Mouse (Mus musculus) spleen, adult 2 months (tissue): ENCODE measurements around the gene Gpr108. TPM values are rescaled to one million over a fixed set of nuclear protein-coding genes. Genes with fewer than 3 reads are reported as not detected.

Source experiments
- DNase-seq, 2 experiments: peaks; one replicate each; pipeline versions ENCODE4 v3.0.0 to v3.0.0-alpha.2; 2012 to 2021; ENCODE audit warnings: low spot score in 2 of 2, low read depth in 1 of 2
- H3K27ac ChIP-seq: fragments of 200-500 bp; 2 replicates; pipeline ENCODE4 v1.5.1; 2012; ENCODE audit warnings: low read length, inconsistent platforms; ENCODE audit not compliant: insufficient read depth
- H3K27me3 ChIP-seq: fragments of 200-500 bp; 2 replicates; pipeline ENCODE4 v1.6.1; 2012; ENCODE audit warnings: mild to moderate bottlenecking, moderate library complexity, low read length, inconsistent platforms; ENCODE audit not compliant: control insufficient read depth, insufficient read depth
- H3K36me3 ChIP-seq: fragments of 200-500 bp; 2 replicates; pipeline ENCODE4 v1.6.1; 2012; ENCODE audit warnings: mild to moderate bottlenecking, low read length, inconsistent platforms; ENCODE audit not compliant: control insufficient read depth, insufficient read depth
- H3K4me1 ChIP-seq: fragments of 200-500 bp; 2 replicates; pipeline ENCODE4 v1.6.1; 2011; ENCODE audit warnings: inconsistent platforms; ENCODE audit not compliant: control insufficient read depth, insufficient read depth, insufficient read length
- H3K4me3 ChIP-seq: fragments of 200-500 bp; 2 replicates; pipeline ENCODE4 v1.5.1; 2011; ENCODE audit warnings: mild to moderate bottlenecking, inconsistent platforms; ENCODE audit not compliant: insufficient read depth, insufficient read length; ENCODE audit errors: extremely low read depth
- CTCF ChIP-seq: fragments of 200-500 bp; IDR thresholded peaks from 2 replicates; pipeline ENCODE4 v1.5.1; 2011; ENCODE audit warnings: mild to moderate bottlenecking, inconsistent platforms; ENCODE audit not compliant: insufficient read depth, insufficient read length, insufficient replicate concordance; ENCODE audit errors: extremely low read depth
- POLR2A ChIP-seq: fragments of 200-500 bp; IDR thresholded peaks from 2 replicates; pipeline ENCODE4 v1.6.1; 2011; ENCODE audit warnings: low read depth, low read length, inconsistent platforms
- WGBS: fragments of 180-500 bp; shearing (Covaris S2); methylation state at CpG from one replicate; pipeline ENCODE4 v1.1.7; 2018; 5-methylcytosine and 5-hydroxymethylcytosine counted together
- polyA plus RNA-seq: library from polyadenylated mRNA; depleted of rRNA; stranded (reverse); fragments of >200 nt; gene quantifications from 2 replicates; pipeline ENCODE4 v1.2.3, GENCODE M21; 2012; rRNA removed

Gene Gpr108
- polyA plus RNA-seq, 1 experiment, result 38.5 TPM

GRCm38 (mm10) chr17:57194771-57195170 is 53.5 kb downstream of the Gpr108 start:
- Histone ChIP-seq H3K4me3 (no peak overlapping the region), H3K36me3 (no peaks in the 10 kb centered on the region), H3K27ac (no peak overlapping the region), H3K27me3 (no peaks in the 10 kb centered on the region), H3K4me1 (no peaks in the 10 kb centered on the region)
- no peak for DNase-seq
- TF ChIP-seq POLR2A (no peak), CTCF (no peak)
- 55% methylated on average over 3 of the region's 3 CpGs for WGBS

- peak within 1 kb of the TSS; percentile 44 for H3K4me3 ChIP-seq
- DNase-seq, result peak; percentile 5 to 8
- no peak for TF ChIP-seq CTCF
- TF ChIP-seq POLR2A, result no peak
- no peaks in the 10 kb centered on the region for H3K27me3 ChIP-seq
- whole genome bisulfite sequencing, result 6% methylated on average over 11 of the region's 11 CpGs
- H3K27ac ChIP-seq, result peak within 1 kb of the TSS; percentile 11
- no peaks in the 10 kb centered on the region; the same call in 1 of the 2 replicates for H3K4me1 ChIP-seq
- H3K36me3 ChIP-seq, result no peaks in the 10 kb centered on the region
Observed at GRCm38 (mm10) chr17:57194041-57194507, 54.2 kb downstream of the Gpr108 start, which contains the start of gene Tnfsf14. Gene Tnfsf14 (minus strand): TSS chr17:57194177.

- DNase-seq, result no peak
- H3K27ac ChIP-seq, result peak overlapping the region; percentile 61; the same call in 1 of the 2 replicates
- H3K4me1 ChIP-seq, result peaks cover 3% of the 10 kb centered on the region; the same call in 1 of the 2 replicates
- 0 out of 2 replicates have a peak overlapping the region, but pooled peaks have one; percentile 9 for H3K4me3 ChIP-seq
- TF ChIP-seq CTCF (no peak), POLR2A (no peak)
- WGBS, result 27% methylated on average over 12 of the region's 12 CpGs
- H3K27me3 ChIP-seq, result no peaks in the 10 kb centered on the region
- H3K36me3 ChIP-seq, result no peaks in the 10 kb centered on the region
Observed at GRCm38 (mm10) chr17:57188510-57189192, 59.6 kb downstream of the Gpr108 start.

GRCm38 (mm10) chr17:57185641-57186040 is 62.6 kb downstream of the Gpr108 start:
- Histone ChIP-seq H3K27me3 (no peaks in the 10 kb centered on the region), H3K27ac (no peak overlapping the region), H3K36me3 (no peaks in the 10 kb centered on the region), H3K4me1 (peaks cover 3% of the 10 kb centered on the region; the same call in 1 of the 2 replicates), H3K4me3 (no peak overlapping the region)
- TF ChIP-seq CTCF (no peak), POLR2A (no peak)
- WGBS, result 64% methylated on average over 2 of the region's 2 CpGs
- DNase-seq, result no peak

Other genes with a start within 250 kb of the Gpr108 start
- not detected in 2 replicates for gene Pspn, start 248.4 kb downstream of the Gpr108 start, polyA plus RNA-seq
- gene Gtf2f1, start 237.2 kb downstream of the Gpr108 start, polyA plus RNA-seq, result 18.5 and 26.8 TPM in 2 replicates
- gene Gm17949, start 237.0 kb downstream of the Gpr108 start, polyA plus RNA-seq, result 0.07 and 0.12 TPM in 2 replicates
- 82.8 and 119 TPM in 2 replicates for gene Khsrp, start 216.9 kb downstream of the Gpr108 start, polyA plus RNA-seq
- not detected in 2 replicates for gene Slc25a41, start 206.8 kb downstream of the Gpr108 start, polyA plus RNA-seq
- gene Crb3, start 189.3 kb downstream of the Gpr108 start, polyA plus RNA-seq, result 6.3 and 6.8 TPM in 2 replicates
- 10.7 and 13.1 TPM in 2 replicates for gene Slc25a23, start 188.6 kb downstream of the Gpr108 start, polyA plus RNA-seq
- gene Dennd1c, start 169.9 kb downstream of the Gpr108 start, polyA plus RNA-seq, result 94.1 and 116 TPM in 2 replicates
- 1.6 and 1.7 TPM in 2 replicates for gene Tubb4a, start 160.7 kb downstream of the Gpr108 start, polyA plus RNA-seq
- 2.7 and 3.4 TPM in 2 replicates for gene Tnfsf9, start 143.1 kb downstream of the Gpr108 start, polyA plus RNA-seq
- 0.36 and 0.55 TPM in 2 replicates for gene Cd70, start 98.7 kb downstream of the Gpr108 start, polyA plus RNA-seq
- 6.1 and 7.9 TPM in 2 replicates for gene Tnfsf14, start 54.3 kb downstream of the Gpr108 start, polyA plus RNA-seq
- gene C3, start 20.3 kb downstream of the Gpr108 start, polyA plus RNA-seq, result 160 and 170 TPM in 2 replicates
- 9.8 and 10.5 TPM in 2 replicates for gene Trip10, start 1.0 kb upstream of the Gpr108 start, polyA plus RNA-seq
- 51.6 and 53.3 TPM in 2 replicates for gene Vav1, start 30.7 kb upstream of the Gpr108 start, polyA plus RNA-seq
- 26.8 and 38.4 TPM in 2 replicates for gene Adgre1, start 110.2 kb upstream of the Gpr108 start, polyA plus RNA-seq